Mouse (Mus musculus) CH12.LX (cell line): Measurements from ENCODE around the gene Steap3. TPM values are rescaled to one million over a fixed set of nuclear protein-coding genes. Genes with fewer than 3 reads are reported as not detected.

ENCODE experiments used
- DNase-seq: peaks from one replicate; pipeline ENCODE4 v3.0.0-alpha.2; 2013; ENCODE audit errors: extremely low read depth
- H3K27ac ChIP-seq: 2 replicates; pipeline ENCODE4 v1.5.1; 2012; ENCODE audit warnings: low read depth, mild to moderate bottlenecking, control low read depth, moderate library complexity; ENCODE audit not compliant: insufficient read depth
- H3K27me3 ChIP-seq: replicated peaks from 2 replicates; pipeline ENCODE3; 2012; ENCODE audit warnings: inconsistent platforms
- H3K36me3 ChIP-seq, 2 experiments: replicated peaks in 1 of 2; 2 replicates each; pipeline versions ENCODE3 to v1.6.1; 2012; ENCODE audit warnings: inconsistent platforms in 1 of 2, low read length in 1 of 2, mild to moderate bottlenecking in 1 of 2, mixed read lengths in 1 of 2, moderate library complexity in 1 of 2; ENCODE audit not compliant: control insufficient read depth in 1 of 2, insufficient read depth in 1 of 2
- H3K4me1 ChIP-seq, 2 experiments: 2 replicates each; pipeline ENCODE4 v1.6.1; 2012; ENCODE audit warnings: inconsistent platforms in 1 of 2, moderate library complexity in 1 of 2; ENCODE audit not compliant: insufficient read depth in 2 of 2, control insufficient read depth in 1 of 2
- H3K4me2 ChIP-seq: 2 replicates; pipeline ENCODE4 v1.6.1; 2012; ENCODE audit warnings: low read depth, mild to moderate bottlenecking, control low read depth; ENCODE audit not compliant: poor library complexity, insufficient read depth, severe bottlenecking
- H3K4me3 ChIP-seq, 3 experiments: fragments of 150-350 bp in 1 of 3; sonication (generic) in 1 of 3; replicated peaks in 1 of 3; 2 replicates each; pipeline versions ENCODE3 to v1.5.1; 2011 to 2012; ENCODE audit warnings: low read depth in 2 of 3, low read length in 2 of 3, mild to moderate bottlenecking in 2 of 3, moderate library complexity in 2 of 3, control low read depth in 1 of 3, improper control_type of control experiment in 1 of 3, inconsistent platforms in 1 of 3, mixed read lengths in 1 of 3; ENCODE audit not compliant: poor library complexity in 1 of 3
- H3K79me2 ChIP-seq: replicated peaks from 2 replicates; pipeline ENCODE4 v1.6.1; 2012; ENCODE audit warnings: mild to moderate bottlenecking, moderate library complexity; ENCODE audit not compliant: control insufficient read depth, poor library complexity, insufficient read depth, severe bottlenecking; ENCODE audit errors: extremely low read depth
- H3K9ac ChIP-seq: 2 replicates; pipeline ENCODE4 v1.6.1; 2012; ENCODE audit warnings: low read depth, mild to moderate bottlenecking, control low read depth, moderate library complexity; ENCODE audit not compliant: insufficient read depth
- H3K9me3 ChIP-seq: replicated peaks from 2 replicates; pipeline ENCODE3; 2012; ENCODE audit warnings: low read length, inconsistent platforms, mixed read lengths
- CHD1 ChIP-seq: IDR thresholded peaks from 2 replicates; pipeline ENCODE4 v1.6.1; 2012; ENCODE audit warnings: low read depth, low read length, improper control_type of control experiment, inconsistent platforms
- ELF1 ChIP-seq: IDR thresholded peaks from 2 replicates; pipeline ENCODE4 v1.6.1; 2014; ENCODE audit warnings: low read depth, mild to moderate bottlenecking, inconsistent platforms, low read length, improper control_type of control experiment
- EP300 ChIP-seq: IDR thresholded peaks from 2 replicates; pipeline ENCODE4 v1.6.1; 2011; ENCODE audit warnings: low read length, improper control_type of control experiment
- ETS1 ChIP-seq: conservative IDR thresholded peaks from 2 replicates; pipeline ENCODE4 v1.6.1; 2012; ENCODE audit warnings: low read depth, mild to moderate bottlenecking, inconsistent platforms, low read length, improper control_type of control experiment, moderate library complexity
- GABPA ChIP-seq: IDR thresholded peaks from 2 replicates; pipeline ENCODE4 v1.6.1; 2012; ENCODE audit warnings: low read depth, low read length, improper control_type of control experiment, inconsistent platforms; ENCODE audit not compliant: insufficient replicate concordance
- HCFC1 ChIP-seq: IDR thresholded peaks from 2 replicates; pipeline ENCODE4 v1.6.1; 2012; ENCODE audit warnings: low read depth, mild to moderate bottlenecking, inconsistent platforms, low read length, improper control_type of control experiment
- IRF4 ChIP-seq: IDR thresholded peaks from 2 replicates; pipeline ENCODE4 v1.6.1; 2014; ENCODE audit warnings: low read depth, mild to moderate bottlenecking, inconsistent platforms, low read length, improper control_type of control experiment
- JUN ChIP-seq: IDR thresholded peaks from 2 replicates; pipeline ENCODE4 v1.6.1; 2011; ENCODE audit warnings: low read depth, mild to moderate bottlenecking, low read length, improper control_type of control experiment, moderate library complexity; ENCODE audit not compliant: insufficient read depth
- JUND ChIP-seq: conservative IDR thresholded peaks from 2 replicates; pipeline ENCODE4 v1.6.1; 2011; ENCODE audit warnings: low read depth, low read length, improper control_type of control experiment
- MAFK ChIP-seq: IDR thresholded peaks from 2 replicates; pipeline ENCODE4 v1.6.1; 2011; ENCODE audit warnings: low read length, improper control_type of control experiment; ENCODE audit not compliant: insufficient replicate concordance
- POLR2AphosphoS2 ChIP-seq: IDR thresholded peaks from 2 replicates; pipeline ENCODE4 v1.6.1; 2011; ENCODE audit warnings: low read depth, low read length, improper control_type of control experiment
- RCOR1 ChIP-seq: conservative IDR thresholded peaks from 2 replicates; pipeline ENCODE4 v1.6.1; 2012; ENCODE audit warnings: low read depth, mild to moderate bottlenecking, inconsistent platforms, low read length, improper control_type of control experiment
- SIN3A ChIP-seq: IDR thresholded peaks from 2 replicates; pipeline ENCODE4 v1.6.1; 2012; ENCODE audit warnings: low read length, improper control_type of control experiment, inconsistent platforms
- TCF12 ChIP-seq: IDR thresholded peaks from 2 replicates; pipeline ENCODE4 v1.6.1; 2014; ENCODE audit warnings: low read depth, mild to moderate bottlenecking, inconsistent platforms, low read length, improper control_type of control experiment
- UBTF ChIP-seq: IDR thresholded peaks from 2 replicates; pipeline ENCODE4 v1.6.1; 2012; ENCODE audit warnings: low read depth, mild to moderate bottlenecking, inconsistent platforms, low read length, improper control_type of control experiment, moderate library complexity
- USF1 ChIP-seq: IDR thresholded peaks from 2 replicates; pipeline ENCODE4 v1.6.1; 2014; ENCODE audit warnings: low read depth, mild to moderate bottlenecking, inconsistent platforms, low read length, improper control_type of control experiment
- ZNF384 ChIP-seq: IDR thresholded peaks from 2 replicates; pipeline ENCODE4 v1.6.1; 2012; ENCODE audit warnings: low read depth, low read length, improper control_type of control experiment, inconsistent platforms
- dilution Hi-C: fragments of 300-500 bp; cut with MboI; formaldehyde crosslinking; loops from 2 replicates; pipeline ENCODE4 v1.14.3; 2020; ENCODE audit warnings: low sequenced_read_pairs; ENCODE audit not compliant: extremely low pct_unique_long_range_greater_than_20kb, extremely low pct_ligation_motif_present
- in situ Hi-C: fragments of 300-500 bp; cut with MboI; formaldehyde crosslinking; loops from 3 replicates; pipeline ENCODE4 v1.14.3; 2019; ENCODE audit warnings: low sequenced_read_pairs, low pct_ligation_motif_present, low pct_unique_long_range_greater_than_20kb, mixed read lengths
- polyA plus RNA-seq: library from polyadenylated mRNA; unstranded; fragments of >175 nt; gene quantifications from 2 replicates; pipeline ENCODE4 v1.2.1, GENCODE M21; 2012; ENCODE audit warnings: low read depth; ENCODE audit not compliant: insufficient read length
- total RNA-seq, 2 experiments: library from RNA; depleted of rRNA; stranded (reverse); fragments of 300-350 nt in 1 of 2; fragments of >200 nt in 1 of 2; gene quantifications; 2 replicates each; pipeline ENCODE4 v1.2.3; 2012 to 2014

Steap3 gene
- total and polyA plus RNA-seq, 3 experiments, result 1.2 to 8.0 (median 2.9) TPM

DNA sequence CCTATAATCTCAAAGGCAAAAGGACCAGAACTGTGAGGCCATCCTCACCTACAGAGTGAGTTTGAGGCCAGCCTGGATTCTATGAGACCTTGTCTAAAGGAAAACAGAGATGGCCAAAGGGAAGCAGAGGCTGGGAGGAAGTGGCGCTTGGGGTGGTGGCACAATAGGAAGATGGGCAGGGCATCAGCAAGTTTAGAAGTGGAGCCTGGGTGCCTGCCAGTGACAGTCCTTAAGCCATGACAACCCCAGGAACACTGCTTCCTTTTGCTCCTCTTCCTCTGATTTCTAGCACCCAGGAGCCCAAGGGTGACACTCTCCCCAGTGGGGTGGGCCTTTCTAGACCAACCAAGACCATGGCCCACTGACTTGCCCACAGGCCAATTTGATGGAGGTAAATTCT, 21.3 kb downstream of the Steap3 start:
- Histone ChIP-seq H3K27ac (no peak overlapping the region), H3K36me3 (peaks cover 0 to 8% of the 10 kb centered on the region in 2 experiments), H3K9ac (no peak overlapping the region)

DNA sequence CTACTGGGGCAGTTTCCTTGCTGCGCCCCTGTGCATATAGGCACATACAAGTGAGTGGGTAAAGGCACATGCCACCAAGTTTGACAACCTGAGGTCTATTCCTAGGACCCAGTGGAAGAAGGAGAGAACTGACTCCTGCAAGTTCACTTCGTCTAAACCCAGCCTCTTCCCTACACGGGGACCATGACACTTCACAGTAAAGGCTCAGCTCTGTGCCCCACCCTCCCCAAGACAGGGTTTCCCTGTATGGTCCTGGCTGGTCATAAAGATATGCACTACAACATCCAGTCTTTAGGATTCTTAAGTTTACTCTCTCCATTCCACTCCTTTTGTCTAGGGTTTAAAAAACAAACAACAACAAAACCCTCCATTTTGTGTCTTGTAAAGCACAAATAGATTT, 21.9 kb downstream of the Steap3 start:
- Histone ChIP-seq H3K9ac (no peak overlapping the region), H3K27me3 (no peaks in the 10 kb centered on the region)
- TF ChIP-seq USF1 (no peak), IRF4 (no peak), EP300 (no peak), CHD1 (no peak), ETS1 (no peak), POLR2AphosphoS2 (no peak)
- TF ChIP-seq, all 38 proteins: peak for 0
- Histone ChIP-seq H3K79me2 (no peaks in the 10 kb centered on the region), H3K27ac (no peak overlapping the region), H3K9me3 (peaks cover 4% of the 10 kb centered on the region), H3K4me2 (no peak overlapping the region), H3K4me3 (no peak overlapping the region), H3K4me1 (peaks cover 9 to 49% of the 10 kb centered on the region in 2 experiments), H3K36me3 (peaks cover 0 to 8% of the 10 kb centered on the region in 2 experiments)
- no peak for DNase-seq
- in situ Hi-C loops (no loop called here), dilution Hi-C loops (no loop called here)

More for the DNA sequence above, 21.3 kb downstream of the Steap3 start:
- no peak overlapping the region for H3K4me2 ChIP-seq
- H3K4me3 ChIP-seq, result no peak overlapping the region
- TF ChIP-seq JUND (no peak), HCFC1 (no peak), EP300 (no peak), JUN (no peak), UBTF (no peak), ELF1 (no peak), RCOR1 (no peak), TCF12 (no peak), MAFK (no peak), GABPA (no peak), SIN3A (no peak), ZNF384 (no peak), POLR2AphosphoS2 (no peak)
- peaks cover 4% of the 10 kb centered on the region for H3K9me3 ChIP-seq
- H3K4me1 ChIP-seq, result peaks cover 6 to 49% of the 10 kb centered on the region in 2 experiments
- no peaks in the 10 kb centered on the region for H3K27me3 ChIP-seq
- dilution Hi-C loops (no loop called here), in situ Hi-C loops (no loop called here)
- DNase-seq, result no peak
- H3K79me2 ChIP-seq, result no peaks in the 10 kb centered on the region
